Mouse (Mus musculus) hindbrain, embryonic 11.5 days (tissue): ENCODE data around the gene Krt76. TPM values are rescaled to one million over a fixed set of nuclear protein-coding genes. Genes with fewer than 3 reads are reported as not detected.
A peak's percentile ranks its signal among the peaks of the same experiment; 100 is the strongest.

Experiments used
- ATAC-seq: fragments of 200-750 bp; cut with Nextera tagmentation; 2 replicates; pipeline ENCODE4 v1.8.0; 2017; ENCODE audit warnings: mild to moderate bottlenecking, moderate TSS enrichment, moderate library complexity; ENCODE audit not compliant: low FRiP score
- DNase-seq: peaks from one replicate; pipeline ENCODE4 v3.0.0-alpha.2; 2015; ENCODE audit warnings: low spot score
- H3K27ac ChIP-seq: fragments of 300-500 bp; sonication (generic); 2 replicates; pipeline ENCODE4 v1.5.1; 2014; ENCODE audit warnings: mild to moderate bottlenecking, low read depth, low read length
- H3K27me3 ChIP-seq: fragments of 300-500 bp; sonication (generic); 2 replicates; pipeline ENCODE4 v1.6.1; 2014; ENCODE audit warnings: mild to moderate bottlenecking, low read length, moderate library complexity, mixed read lengths; ENCODE audit not compliant: control insufficient read depth, insufficient read depth
- H3K36me3 ChIP-seq: fragments of 300-500 bp; sonication (generic); 2 replicates; pipeline ENCODE4 v1.6.1; 2014; ENCODE audit warnings: mild to moderate bottlenecking, low read length, moderate library complexity, mixed read lengths; ENCODE audit not compliant: control insufficient read depth, insufficient read depth
- H3K4me1 ChIP-seq: fragments of 300-500 bp; sonication (generic); replicated peaks from 2 replicates; pipeline ENCODE4 v1.6.1; 2014; ENCODE audit warnings: low read length, mixed read lengths; ENCODE audit not compliant: control insufficient read depth, insufficient read depth
- H3K4me2 ChIP-seq: fragments of 300-500 bp; sonication (generic); replicated peaks from 2 replicates; pipeline ENCODE4 v1.6.1; 2014; ENCODE audit warnings: mild to moderate bottlenecking, low read depth, low read length
- H3K4me3 ChIP-seq: fragments of 300-500 bp; sonication (generic); 2 replicates; pipeline ENCODE4 v1.5.1; 2014; ENCODE audit warnings: low read depth, low read length
- H3K9ac ChIP-seq: fragments of 300-500 bp; sonication (generic); 2 replicates; pipeline ENCODE4 v1.6.1; 2014; ENCODE audit warnings: low read depth, low read length
- H3K9me3 ChIP-seq: fragments of 300-500 bp; sonication (generic); 2 replicates; pipeline ENCODE4 v1.6.1; 2016; ENCODE audit warnings: low read length; ENCODE audit not compliant: control insufficient read depth
- WGBS: fragments of 180-500 bp; shearing (Covaris S2); extraction: QIAGEN DNeasy Blood & Tissue Kit; methylation state at CpG from one replicate; pipeline ENCODE4 v1.1.7; 2014; 5-methylcytosine and 5-hydroxymethylcytosine counted together
- polyA plus RNA-seq: library from polyadenylated mRNA; unstranded; fragments of >200 nt; fragmentation: Nextera tagmentation; extraction: Ambion mirVana; gene quantifications from 2 replicates; pipeline ENCODE4 v1.2.1, GENCODE M21; 2014

The Krt76 gene
- not detected in 2 replicates for polyA plus RNA-seq

GRCm38 (mm10) chr15:101892820-101893219, at the start of gene Krt76:
Gene Krt76, minus strand, starts transcription at chr15:101892920.
- 69% methylated on average over 4 of the region's 4 CpGs for WGBS
- no peaks in the 10 kb centered on the region for H3K27me3 ChIP-seq
- no peak within 1 kb of the TSS for H3K27ac ChIP-seq
- no peak for DNase-seq
- H3K36me3 ChIP-seq, result no peaks in the 10 kb centered on the region
- H3K9ac ChIP-seq, result no peak within 1 kb of the TSS
- H3K4me3 ChIP-seq, result no peak within 1 kb of the TSS
- H3K9me3 ChIP-seq, result no peaks in the 10 kb centered on the region
- no peak within 1 kb of the TSS for H3K4me2 ChIP-seq
- no peaks in the 10 kb centered on the region for H3K4me1 ChIP-seq
- no peak for ATAC-seq

GRCm38 (mm10) chr15:101941948-101942347, 49.2 kb upstream of the Krt76 start:
- no peak overlapping the region for H3K9ac ChIP-seq
- no peak overlapping the region for H3K4me2 ChIP-seq
- ATAC-seq (no peak), DNase-seq (no peak)
- no peaks in the 10 kb centered on the region for H3K36me3 ChIP-seq
- no peaks in the 10 kb centered on the region for H3K4me1 ChIP-seq
- H3K4me3 ChIP-seq, result no peak overlapping the region
- WGBS, result 72% methylated on average over 8 of the region's 8 CpGs
- no peak overlapping the region for H3K27ac ChIP-seq
- no peaks in the 10 kb centered on the region for H3K9me3 ChIP-seq
- no peaks in the 10 kb centered on the region for H3K27me3 ChIP-seq

- Histone ChIP-seq H3K9me3 (no peaks in the 10 kb centered on the region), H3K27me3 (no peaks in the 10 kb centered on the region), H3K4me2 (no peak within 1 kb of the TSS), H3K27ac (no peak within 1 kb of the TSS), H3K36me3 (no peaks in the 10 kb centered on the region), H3K4me3 (no peak within 1 kb of the TSS), H3K4me1 (no peaks in the 10 kb centered on the region), H3K9ac (no peak within 1 kb of the TSS)
- 67% methylated on average over 5 of the region's 6 CpGs for WGBS
- ATAC-seq (no peak), DNase-seq (no peak)
Observed at GRCm38 (mm10) chr15:101940274-101940829, 47.6 kb upstream of the Krt76 start, which contains the start of gene Krt79. Gene Krt79, minus strand, starts transcription at chr15:101940324.

- Histone ChIP-seq H3K4me2 (no peak overlapping the region), H3K4me1 (no peaks in the 10 kb centered on the region), H3K4me3 (no peak overlapping the region), H3K27ac (no peak overlapping the region), H3K9ac (no peak overlapping the region), H3K27me3 (no peaks in the 10 kb centered on the region), H3K36me3 (no peaks in the 10 kb centered on the region), H3K9me3 (no peaks in the 10 kb centered on the region)
- no peak for DNase-seq
- ATAC-seq, result no peak
- WGBS, result 90% methylated on average over 9 of the region's 9 CpGs
Observed at GRCm38 (mm10) chr15:101938600-101939308, 46.0 kb upstream of the Krt76 start.

GRCm38 (mm10) chr15:101933024-101933423, 40.3 kb upstream of the Krt76 start:
- no peak overlapping the region for H3K9ac ChIP-seq
- H3K4me2 ChIP-seq, result no peak overlapping the region
- DNase-seq, result no peak
- 82% methylated on average over 6 of the region's 6 CpGs for WGBS
- no peaks in the 10 kb centered on the region for H3K36me3 ChIP-seq
- H3K27ac ChIP-seq, result no peak overlapping the region
- H3K9me3 ChIP-seq, result no peaks in the 10 kb centered on the region
- H3K27me3 ChIP-seq, result peaks cover 4% of the 10 kb centered on the region; the same call in 1 of the 2 replicates
- no peak overlapping the region for H3K4me3 ChIP-seq
- ATAC-seq, result no peak
- H3K4me1 ChIP-seq, result 0 out of 2 replicates have a peak, but pooled peaks cover 2% of the 10 kb centered on the region

GRCm38 (mm10) chr15:101929666-101930065, 36.9 kb upstream of the Krt76 start:
- Histone ChIP-seq H3K27ac (no peak overlapping the region), H3K4me2 (peak overlapping the region; percentile 35), H3K27me3 (peaks cover 4% of the 10 kb centered on the region; the same call in 1 of the 2 replicates), H3K9me3 (no peaks in the 10 kb centered on the region), H3K4me1 (0 out of 2 replicates have a peak, but pooled peaks cover 2% of the 10 kb centered on the region), H3K4me3 (peak overlapping the region; percentile 2; the same call in 1 of the 2 replicates), H3K36me3 (no peaks in the 10 kb centered on the region), H3K9ac (peak overlapping the region; percentile 0; the same call in 1 of the 2 replicates)
- ATAC-seq (no peak), DNase-seq (peak; percentile 50)
- WGBS, result 3% methylated on average over 17 of the region's 17 CpGs

GRCm38 (mm10) chr15:101929087-101929486, 36.4 kb upstream of the Krt76 start:
- Histone ChIP-seq H3K4me3 (no peak overlapping the region), H3K9me3 (no peaks in the 10 kb centered on the region), H3K9ac (no peak overlapping the region), H3K4me2 (no peak overlapping the region; the same call in 1 of the 2 replicates), H3K36me3 (no peaks in the 10 kb centered on the region), H3K27ac (no peak overlapping the region), H3K27me3 (peaks cover 4% of the 10 kb centered on the region; the same call in 1 of the 2 replicates), H3K4me1 (0 out of 2 replicates have a peak, but pooled peaks cover 2% of the 10 kb centered on the region)
- 18% methylated on average over 9 of the region's 9 CpGs for WGBS
- DNase-seq (peak; percentile 23), ATAC-seq (no peak)

- Histone ChIP-seq H3K4me3 (no peak overlapping the region), H3K9me3 (no peaks in the 10 kb centered on the region), H3K27me3 (peaks cover 4% of the 10 kb centered on the region; the same call in 1 of the 2 replicates), H3K4me1 (0 out of 2 replicates have a peak, but pooled peaks cover 2% of the 10 kb centered on the region), H3K4me2 (no peak overlapping the region), H3K27ac (no peak overlapping the region), H3K36me3 (no peaks in the 10 kb centered on the region), H3K9ac (no peak overlapping the region)
- WGBS, result 74% methylated on average over 12 of the region's 12 CpGs
- ATAC-seq (no peak), DNase-seq (no peak)
Observed at GRCm38 (mm10) chr15:101927340-101928080, 34.8 kb upstream of the Krt76 start.
